Comparison of ENCODE assay signal across 22 mouse cellular contexts in genomic region chr5:97655266-97655665, GRCm38 (mm10).
DNase-seq lines count a peak whose midpoint lies in the region; ATAC-seq and TF ChIP-seq lines count a peak whose summit lies in the region.
"Had no signal": no experiment of that assay in that cellular context is flagged by ENCODE, and none has a peak within 500 bp of the region (broad histone marks: within the 10 kb centered on the region; RNA-seq: fewer than 3 reads in every experiment).

No protein-coding gene starts in this region.

- no peak for DNase-seq in forebrain, embryonic 10.5 days (ENCODE audit: extremely low spot score, low spot score)
- peak; percentile 27 for DNase-seq in midbrain, postnatal 0 days (ENCODE audit: low spot score)
- DNase-seq in midbrain, embryonic 14.5 days: no peak
- DNase-seq: adrenal gland, adult 2 months; adrenal gland, postnatal 14 days; cerebellum, adult 11-12 months; cerebellum, adult 9-10 months; cerebellum, postnatal 36 days; gastrocnemius, postnatal 25 days; heart, adult 18-20 months; heart, postnatal 10 days; heart, postnatal 36 days; kidney, adult 2 months had no signal

- H3K4me1 ChIP-seq in forebrain, embryonic 13.5 days: peaks cover 22% of the 10 kb centered on the region
- H3K4me1 ChIP-seq in forebrain, embryonic 12.5 days: peaks cover 6% of the 10 kb centered on the region; the same call in 1 of the 2 replicates
- H3K4me1 ChIP-seq in forebrain, embryonic 16.5 days (replicated peaks; ENCODE audit: control insufficient read depth, insufficient read depth, low read length): peaks cover 11% of the 10 kb centered on the region
- 0 out of 2 replicates have a peak, but pooled peaks cover 3% of the 10 kb centered on the region for H3K4me1 ChIP-seq in forebrain, embryonic 10.5 days
- H3K4me1 ChIP-seq in midbrain, postnatal 0 days (ENCODE audit: insufficient read depth, low read length): no peaks in the 10 kb centered on the region
- no peaks in the 10 kb centered on the region for H3K4me1 ChIP-seq in midbrain, embryonic 14.5 days (ENCODE audit: control insufficient read depth, insufficient read depth, low read length)
- H3K4me1 ChIP-seq: heart, embryonic 12.5 days; heart, embryonic 15.5 days; hindbrain, embryonic 10.5 days had no signal

- no peak overlapping the region for H3K4me3 ChIP-seq in forebrain, embryonic 13.5 days
- H3K4me3 ChIP-seq in forebrain, embryonic 12.5 days (replicated peaks): no peak overlapping the region
- no peak overlapping the region for H3K4me3 ChIP-seq in forebrain, embryonic 16.5 days (replicated peaks; ENCODE audit: low read length)
- no peak overlapping the region for H3K4me3 ChIP-seq in forebrain, embryonic 10.5 days
- H3K4me3 ChIP-seq in midbrain, postnatal 0 days (ENCODE audit: low read depth, low read length): no peak overlapping the region
- H3K4me3 ChIP-seq in midbrain, embryonic 14.5 days (replicated peaks; ENCODE audit: low read depth, low read length): no peak overlapping the region
- H3K4me3 ChIP-seq: heart, embryonic 12.5 days; heart, embryonic 15.5 days; hindbrain, embryonic 10.5 days; hindbrain, embryonic 13.5 days had no signal

- 0 out of 2 replicates have a peak overlapping the region, but pooled peaks have one; percentile 70 for H3K27ac ChIP-seq in forebrain, embryonic 13.5 days
- no peak overlapping the region for H3K27ac ChIP-seq in forebrain, embryonic 12.5 days
- H3K27ac ChIP-seq in forebrain, embryonic 16.5 days (ENCODE audit: low read length): peak overlapping the region; percentile 75
- no peak overlapping the region for H3K27ac ChIP-seq in forebrain, embryonic 10.5 days
- no peak overlapping the region for H3K27ac ChIP-seq in midbrain, postnatal 0 days (ENCODE audit: low read depth, low read length)
- H3K27ac ChIP-seq in midbrain, embryonic 14.5 days (replicated peaks; ENCODE audit: low read depth, low read length): no peak overlapping the region
- H3K27ac ChIP-seq: heart, embryonic 15.5 days; hindbrain, embryonic 10.5 days; hindbrain, embryonic 13.5 days had no signal

- no peak for TF ChIP-seq CTCF in midbrain, postnatal 0 days (IDR thresholded peaks at IDR 0.05)

- H3K9me3 ChIP-seq in forebrain, embryonic 13.5 days (replicated peaks): no peaks in the 10 kb centered on the region
- no peaks in the 10 kb centered on the region for H3K9me3 ChIP-seq in forebrain, embryonic 12.5 days
- H3K9me3 ChIP-seq in forebrain, embryonic 16.5 days (ENCODE audit: control insufficient read depth, low read length): no peaks in the 10 kb centered on the region
- no peaks in the 10 kb centered on the region for H3K9me3 ChIP-seq in forebrain, embryonic 10.5 days
- H3K9me3 ChIP-seq in midbrain, postnatal 0 days (ENCODE audit: low read length): no peaks in the 10 kb centered on the region
- no peaks in the 10 kb centered on the region for H3K9me3 ChIP-seq in midbrain, embryonic 14.5 days (ENCODE audit: control insufficient read depth, low read length)
- H3K9me3 ChIP-seq: heart, embryonic 12.5 days; heart, embryonic 15.5 days; hindbrain, embryonic 10.5 days; hindbrain, embryonic 13.5 days had no signal

- no peaks in the 10 kb centered on the region for H3K27me3 ChIP-seq in forebrain, embryonic 13.5 days
- no peaks in the 10 kb centered on the region for H3K27me3 ChIP-seq in forebrain, embryonic 12.5 days
- no peaks in the 10 kb centered on the region for H3K27me3 ChIP-seq in forebrain, embryonic 16.5 days (replicated peaks; ENCODE audit: control insufficient read depth, insufficient read depth, low read length)
- H3K27me3 ChIP-seq in forebrain, embryonic 10.5 days (ENCODE audit: poor library complexity, severe bottlenecking): no peaks in the 10 kb centered on the region
- no peaks in the 10 kb centered on the region for H3K27me3 ChIP-seq in midbrain, postnatal 0 days (ENCODE audit: insufficient read depth, low read length)
- H3K27me3 ChIP-seq in midbrain, embryonic 14.5 days (ENCODE audit: control insufficient read depth, insufficient read depth, low read length): no peaks in the 10 kb centered on the region
- H3K27me3 ChIP-seq: heart, embryonic 12.5 days; heart, embryonic 15.5 days; hindbrain, embryonic 13.5 days had no signal

- H3K9ac ChIP-seq in forebrain, embryonic 13.5 days: no peak overlapping the region
- no peak overlapping the region for H3K9ac ChIP-seq in forebrain, embryonic 12.5 days
- no peak overlapping the region for H3K9ac ChIP-seq in forebrain, embryonic 16.5 days (replicated peaks; ENCODE audit: low read depth, low read length)
- no peak overlapping the region for H3K9ac ChIP-seq in midbrain, postnatal 0 days (replicated peaks; ENCODE audit: low read length, poor library complexity, severe bottlenecking)
- no peak overlapping the region for H3K9ac ChIP-seq in midbrain, embryonic 14.5 days (replicated peaks; ENCODE audit: low read length)
- H3K9ac ChIP-seq: heart, embryonic 12.5 days; heart, embryonic 15.5 days; hindbrain, embryonic 13.5 days had no signal

- H3K4me2 ChIP-seq in forebrain, embryonic 13.5 days: no peak overlapping the region
- H3K4me2 ChIP-seq in forebrain, embryonic 12.5 days: no peak overlapping the region
- no peak overlapping the region for H3K4me2 ChIP-seq in forebrain, embryonic 16.5 days (ENCODE audit: low read length)
- no peak overlapping the region for H3K4me2 ChIP-seq in midbrain, postnatal 0 days (ENCODE audit: low read depth, low read length, poor library complexity, severe bottlenecking)
- H3K4me2 ChIP-seq in midbrain, embryonic 14.5 days (ENCODE audit: low read length): no peak overlapping the region
- H3K4me2 ChIP-seq: heart, embryonic 12.5 days; heart, embryonic 15.5 days had no signal

- 80% methylated on average over 6 of the region's 6 CpGs for WGBS in forebrain, embryonic 13.5 days
- WGBS in forebrain, embryonic 12.5 days: 87% methylated on average over 6 of the region's 6 CpGs
- 45% methylated on average over 6 of the region's 6 CpGs for WGBS in forebrain, embryonic 16.5 days
- WGBS in forebrain, embryonic 10.5 days: 93% methylated on average over 6 of the region's 6 CpGs
- 90% methylated on average over 6 of the region's 6 CpGs for WGBS in midbrain, postnatal 0 days
- 93% methylated on average over 6 of the region's 6 CpGs for WGBS in midbrain, embryonic 14.5 days

- ATAC-seq in forebrain, embryonic 13.5 days: no peak
- no peak for ATAC-seq in forebrain, embryonic 12.5 days (ENCODE audit: low FRiP score)
- ATAC-seq in forebrain, embryonic 16.5 days: no peak
- ATAC-seq in midbrain, postnatal 0 days (ENCODE audit: low FRiP score): no peak
- no peak for ATAC-seq in midbrain, embryonic 14.5 days (ENCODE audit: low FRiP score, low TSS enrichment)
- ATAC-seq: CD4-positive, CD25-positive, alpha-beta regulatory T cell, adult 4 months; intestine, postnatal 0 days had no signal

- no peaks in the 10 kb centered on the region for H3K36me3 ChIP-seq in forebrain, embryonic 13.5 days (ENCODE audit: poor library complexity, severe bottlenecking)
- H3K36me3 ChIP-seq in forebrain, embryonic 12.5 days (replicated peaks): no peaks in the 10 kb centered on the region
- H3K36me3 ChIP-seq in forebrain, embryonic 16.5 days (ENCODE audit: control insufficient read depth, insufficient read depth): no peaks in the 10 kb centered on the region
- H3K36me3 ChIP-seq in forebrain, embryonic 10.5 days (replicated peaks): no peaks in the 10 kb centered on the region
- no peaks in the 10 kb centered on the region for H3K36me3 ChIP-seq in midbrain, postnatal 0 days (ENCODE audit: insufficient read depth, low read length)
- H3K36me3 ChIP-seq in midbrain, embryonic 14.5 days (ENCODE audit: control insufficient read depth, insufficient read depth, low read length): no peaks in the 10 kb centered on the region
- H3K36me3 ChIP-seq: heart, embryonic 12.5 days; heart, embryonic 15.5 days; hindbrain, embryonic 10.5 days; hindbrain, embryonic 13.5 days had no signal

Comparison
In these comparisons a context has a peak if more than half of its experiments do, and no peak if none do; other contexts are left out.
1. H3K27ac ChIP-seq: peak in forebrain, embryonic 13.5 days (single experiment) and forebrain, embryonic 16.5 days (single experiment); none in forebrain, embryonic 12.5 days (single experiment), forebrain, embryonic 10.5 days (single experiment), midbrain, postnatal 0 days (single experiment) and midbrain, embryonic 14.5 days (single experiment).